Mouse (Mus musculus) liver (tissue): ENCODE measurements around the gene Crtam.

Experiments used
- DNase-seq: peaks from one replicate; pipeline ENCODE4 v3.0.0-alpha.2; 2020; ENCODE audit warnings: mixed read lengths

Crtam gene

DNA sequence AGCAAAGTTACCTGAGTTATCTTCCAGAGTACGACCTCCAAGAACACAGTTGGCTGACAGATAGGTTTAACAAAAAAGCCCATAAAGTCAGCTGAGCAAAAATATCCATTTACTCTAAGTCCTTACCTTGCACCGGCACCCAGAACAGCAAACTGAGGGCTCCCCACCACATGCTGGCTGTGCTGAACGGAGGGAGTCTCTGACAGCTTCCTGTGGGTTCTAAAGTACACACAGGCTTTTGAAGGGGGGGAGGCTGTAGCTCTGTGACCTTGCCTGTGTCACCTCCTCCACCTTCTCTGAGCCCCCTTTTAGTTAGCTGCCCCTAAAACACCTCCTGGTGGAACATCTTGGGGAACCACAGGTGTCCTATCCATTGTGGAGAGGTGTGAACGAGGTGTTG is at the start of gene Crtam:
Gene Crtam (minus strand): TSS at position 214 of the 400 bp plus-strand sequence.
- no peak for DNase-seq

DNA sequence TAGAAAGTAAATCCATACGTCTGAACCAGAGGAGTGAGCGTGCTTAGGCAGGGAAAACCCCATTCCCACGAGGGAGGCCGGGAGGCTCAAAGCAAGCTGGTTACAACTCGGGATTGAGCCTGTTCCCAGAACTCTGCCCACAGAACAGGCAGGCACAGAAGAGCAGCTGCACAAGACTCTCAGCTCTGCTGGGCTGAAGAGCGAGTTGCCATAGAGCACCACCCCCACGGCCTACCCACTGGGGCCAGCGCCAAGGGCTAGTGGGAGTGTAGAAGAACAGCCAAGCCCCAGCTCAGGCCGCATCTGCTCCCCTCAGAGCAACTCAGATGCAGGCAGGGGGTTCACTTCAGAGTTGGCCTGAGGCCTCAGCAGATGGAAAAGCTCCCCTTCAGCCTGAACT is 49.7 kb upstream of the Crtam start:
- DNase-seq, result no peak

DNA sequence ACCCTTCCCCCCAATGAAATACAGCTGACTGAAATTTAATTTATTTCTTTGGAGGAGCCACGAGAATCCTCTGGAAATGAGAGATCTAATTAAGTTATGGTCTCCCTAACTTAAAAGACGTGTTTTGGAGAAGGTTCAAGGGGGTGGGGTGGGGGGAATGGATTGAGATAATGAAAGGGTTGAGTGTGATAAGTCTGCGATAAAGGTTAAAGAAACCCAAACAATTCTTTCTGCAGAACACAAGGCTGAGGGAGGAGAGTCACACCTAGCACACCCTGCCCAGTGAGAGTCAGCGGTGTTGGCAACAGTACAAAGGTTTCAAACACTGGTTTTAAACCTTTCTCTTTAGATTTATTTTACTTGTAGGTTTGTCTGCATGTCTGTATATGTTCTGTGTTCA is 49.0 kb upstream of the Crtam start:
- no peak for DNase-seq

DNA sequence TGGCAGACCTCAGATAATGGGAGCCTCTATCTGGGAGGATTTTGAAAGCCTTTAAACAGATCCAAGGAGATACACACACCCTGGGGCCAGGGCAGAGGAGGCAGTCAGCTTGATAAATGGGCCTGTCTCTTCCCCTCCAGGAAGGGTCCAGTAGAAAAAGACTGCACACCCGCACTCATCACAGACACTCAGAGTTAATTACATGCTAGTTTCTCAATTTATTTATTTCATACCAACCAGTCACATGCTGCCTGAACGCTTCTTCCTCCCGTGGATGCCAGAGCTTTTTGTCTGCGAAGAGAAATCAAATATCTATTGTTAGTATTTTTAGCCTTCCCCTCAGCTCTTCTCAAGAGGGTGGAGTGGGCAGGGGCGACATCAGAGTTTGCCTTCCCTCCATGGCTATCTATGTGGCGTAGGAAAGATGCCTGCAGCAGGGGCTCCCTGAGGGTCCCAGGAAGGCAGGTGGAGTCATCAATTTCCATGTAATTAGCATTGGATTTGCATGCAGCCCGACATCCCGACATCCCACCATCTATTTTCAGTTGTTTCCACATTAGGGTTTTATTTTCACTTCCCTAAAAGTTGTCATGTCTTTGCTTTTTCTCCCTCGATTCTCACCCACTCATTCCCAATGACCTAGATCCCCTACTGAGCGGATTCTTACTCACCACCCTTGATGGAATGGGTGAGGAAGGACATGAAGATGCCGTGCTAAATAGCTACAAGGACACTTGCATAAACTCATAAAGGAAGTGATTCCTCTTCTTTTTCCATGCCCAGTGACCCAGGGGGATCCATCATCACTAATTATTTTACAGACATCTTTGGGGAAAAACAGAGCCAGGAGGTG is 46.9 kb upstream of the Crtam start:
- DNase-seq, result no peak

DNA sequence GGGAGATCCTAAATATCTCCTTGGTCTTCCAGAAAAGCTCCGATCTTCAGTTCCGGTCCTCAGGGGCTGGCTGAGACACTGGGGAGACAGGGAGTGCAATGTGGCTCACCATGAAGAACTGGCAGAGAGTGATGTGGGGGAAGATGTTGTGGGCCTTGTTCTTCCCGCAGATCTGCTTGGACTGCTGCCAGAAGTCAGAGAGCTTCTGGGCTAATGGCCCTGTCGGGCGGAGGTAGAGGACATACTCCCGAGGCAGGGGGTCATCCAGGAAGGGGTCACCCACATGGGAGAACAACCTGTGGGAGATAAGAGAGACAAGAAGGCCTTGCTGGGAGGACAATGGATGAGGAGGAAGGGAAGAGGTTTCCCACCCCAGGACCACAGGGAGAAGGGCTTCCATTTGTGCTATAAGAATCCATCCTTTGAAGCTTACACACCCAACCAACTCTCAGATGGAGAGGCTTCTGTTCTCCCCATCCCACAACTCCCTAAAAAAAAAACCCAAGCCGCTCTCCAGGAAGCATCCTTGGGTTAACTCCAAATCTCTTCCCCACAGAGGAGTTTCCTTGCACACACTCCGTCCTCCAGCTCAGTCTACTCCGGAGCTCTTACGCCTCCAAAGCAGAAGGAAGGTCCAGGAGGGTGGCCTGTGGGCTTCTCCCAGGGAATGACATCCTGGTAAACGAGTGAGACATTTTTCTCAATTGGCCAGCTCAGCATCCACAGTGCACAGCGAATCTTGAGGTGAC is 46.1 kb upstream of the Crtam start:
- no peak for DNase-seq

DNA sequence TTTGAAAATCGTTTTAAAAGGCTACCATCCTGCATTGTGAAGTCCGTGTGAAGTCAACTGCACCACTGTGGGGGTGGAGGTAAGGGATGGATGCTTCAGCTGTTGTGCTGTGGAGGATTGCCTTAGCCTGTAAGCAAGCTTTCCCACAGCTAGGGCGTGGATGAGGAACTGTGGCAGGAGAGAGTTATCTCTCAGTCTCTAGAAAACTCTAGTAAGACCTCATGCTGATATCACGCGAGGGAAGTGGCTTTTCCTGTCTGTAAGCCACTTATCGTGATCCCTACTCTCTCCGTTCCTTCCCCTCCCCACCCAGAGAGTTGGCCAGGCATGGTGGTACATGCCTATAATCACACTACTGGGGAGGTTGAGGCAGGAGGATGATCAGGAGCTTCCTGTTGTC is 44.9 kb upstream of the Crtam start:
- DNase-seq, result peak; percentile 45

DNA sequence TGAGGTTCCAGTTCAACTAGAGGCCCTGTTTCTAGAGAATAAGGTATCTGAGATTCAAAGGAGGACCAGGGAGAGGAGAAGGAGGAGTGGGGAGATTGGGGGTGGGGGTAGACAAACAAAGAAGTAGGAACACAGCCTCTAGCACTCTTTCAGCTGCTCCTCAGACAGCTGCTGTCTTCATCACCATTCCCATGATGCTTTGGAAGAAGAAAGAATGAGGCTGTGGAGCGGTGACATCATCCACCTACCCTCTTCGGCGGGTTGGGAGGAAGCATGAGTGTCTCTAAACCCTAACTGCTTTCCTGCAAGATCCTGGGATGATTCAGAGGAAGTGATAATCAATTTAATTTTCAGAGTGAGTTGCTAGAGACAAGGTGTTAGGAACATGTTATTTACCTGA is 44.4 kb upstream of the Crtam start:
- no peak for DNase-seq

DNA sequence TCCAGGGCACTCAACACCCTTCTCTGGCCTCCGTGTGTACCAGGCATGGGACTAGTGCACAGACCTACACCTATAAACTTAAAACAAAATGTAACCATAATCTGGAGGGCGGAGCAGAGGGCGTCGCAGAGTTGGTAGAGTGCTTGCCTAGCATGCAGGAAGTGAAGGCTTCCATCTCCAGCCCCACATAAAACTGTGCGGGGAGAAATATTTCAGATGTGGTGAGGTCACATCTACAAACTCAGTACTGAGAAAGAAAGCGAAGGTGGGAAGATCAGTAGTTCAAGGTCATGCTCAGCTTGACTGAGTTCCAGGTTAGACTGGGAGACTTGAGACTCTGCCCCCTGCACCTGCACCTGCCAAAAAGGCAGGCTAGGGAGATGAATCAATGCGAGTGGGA is 43.8 kb upstream of the Crtam start:
- DNase-seq, result no peak

DNA sequence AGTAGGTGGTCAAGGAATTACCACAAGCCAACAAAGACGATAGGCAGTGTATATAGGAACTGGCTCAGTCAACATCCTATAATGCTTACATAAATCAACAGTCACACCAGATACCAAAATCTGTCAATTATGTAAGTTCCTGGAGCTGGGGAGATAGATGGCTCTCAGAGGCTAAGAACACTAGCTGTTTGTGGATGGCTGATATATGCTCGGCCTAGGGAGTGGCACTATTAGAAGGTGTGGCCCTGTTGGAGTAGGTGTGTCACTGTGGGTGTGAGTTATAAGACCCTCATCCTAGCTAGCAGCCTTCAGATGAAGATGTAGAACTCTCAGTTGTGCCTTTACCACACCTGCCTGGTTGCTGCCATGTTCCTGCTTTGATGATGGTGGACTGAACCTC is 43.2 kb upstream of the Crtam start:
- no peak for DNase-seq

DNA sequence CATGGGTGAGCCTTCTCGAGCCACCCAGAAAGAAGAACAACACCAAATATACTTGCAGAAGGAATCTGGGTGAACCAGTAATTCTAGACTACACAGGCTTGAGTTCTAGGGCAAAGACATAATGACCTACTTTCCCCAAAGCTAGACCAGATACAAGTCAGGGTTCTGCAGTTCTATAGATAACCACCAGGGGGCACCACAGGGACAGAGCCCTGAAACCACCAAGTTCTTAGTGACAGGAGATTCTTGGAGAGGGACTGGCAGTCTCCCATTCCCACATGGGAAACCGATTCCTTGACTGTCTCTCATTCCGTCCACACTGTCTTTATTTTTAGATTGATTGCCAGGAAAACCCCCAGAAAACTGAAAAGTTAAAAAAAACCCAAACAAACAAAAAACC is 40.2 kb upstream of the Crtam start:
- peak; percentile 81 for DNase-seq

DNA sequence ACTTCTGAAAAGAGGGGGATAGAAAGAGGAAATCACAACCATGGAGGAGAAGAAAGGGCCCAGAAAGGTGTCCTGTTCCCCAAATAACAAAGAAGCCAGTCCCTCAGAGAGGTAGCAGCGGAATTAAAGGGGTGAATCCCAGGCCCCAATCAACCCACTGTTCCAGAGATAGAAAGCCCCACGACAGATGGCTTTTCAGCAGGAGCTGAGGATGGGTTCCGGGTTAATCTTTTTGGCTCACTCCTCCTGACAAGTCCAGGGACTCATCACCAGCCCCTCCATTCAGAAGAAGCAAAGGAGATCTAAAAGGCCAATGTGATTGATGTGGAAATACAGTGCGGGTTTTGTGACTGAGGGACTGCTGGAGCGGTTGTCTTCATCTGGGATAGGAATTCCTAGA is 39.2 kb upstream of the Crtam start:
- no peak for DNase-seq

DNA sequence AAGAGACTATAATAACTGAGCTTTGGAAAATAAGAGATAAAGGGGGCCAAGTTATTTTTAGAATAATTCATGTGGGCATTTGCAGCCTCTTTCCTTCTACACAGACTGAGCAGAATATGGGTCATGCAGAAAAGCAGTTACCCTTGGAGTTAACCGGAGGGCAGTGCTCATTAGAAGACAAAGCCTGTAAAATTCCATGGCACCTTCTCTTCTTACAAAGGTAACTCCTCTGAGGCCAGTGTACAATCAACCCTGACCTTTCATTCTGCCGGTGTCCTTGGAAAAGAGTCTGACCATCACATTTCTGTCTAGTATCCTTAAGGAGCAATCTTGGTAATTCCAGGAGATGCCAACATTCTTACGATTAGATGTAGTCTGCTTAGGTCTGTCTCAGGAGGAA is 37.0 kb upstream of the Crtam start:
- DNase-seq, result no peak

DNA sequence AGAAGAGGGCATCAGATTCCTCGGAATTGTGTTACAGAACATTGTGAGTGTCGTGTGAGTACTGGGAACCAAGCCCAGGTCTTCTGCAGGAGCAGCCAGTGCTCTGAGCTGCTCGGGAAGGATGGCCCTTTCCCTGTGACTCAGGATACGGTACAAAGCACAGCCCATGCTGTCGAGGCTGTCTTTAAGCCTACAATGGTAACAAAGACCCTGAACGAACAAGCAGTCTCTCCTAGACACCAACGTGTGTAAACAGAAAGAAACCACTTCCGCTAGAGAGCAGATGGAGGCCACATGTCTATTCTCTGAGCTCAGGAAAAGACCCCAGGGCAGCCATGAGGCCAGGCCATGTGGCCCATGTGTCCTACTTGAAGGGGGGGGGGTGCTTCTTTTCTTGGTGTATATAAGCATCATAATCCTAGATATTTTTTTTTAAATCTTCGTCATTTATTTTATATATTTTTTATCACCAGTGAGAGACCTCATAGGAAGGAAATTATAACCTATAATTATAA is 33.8 kb upstream of the Crtam start:
- DNase-seq, result no peak

DNA sequence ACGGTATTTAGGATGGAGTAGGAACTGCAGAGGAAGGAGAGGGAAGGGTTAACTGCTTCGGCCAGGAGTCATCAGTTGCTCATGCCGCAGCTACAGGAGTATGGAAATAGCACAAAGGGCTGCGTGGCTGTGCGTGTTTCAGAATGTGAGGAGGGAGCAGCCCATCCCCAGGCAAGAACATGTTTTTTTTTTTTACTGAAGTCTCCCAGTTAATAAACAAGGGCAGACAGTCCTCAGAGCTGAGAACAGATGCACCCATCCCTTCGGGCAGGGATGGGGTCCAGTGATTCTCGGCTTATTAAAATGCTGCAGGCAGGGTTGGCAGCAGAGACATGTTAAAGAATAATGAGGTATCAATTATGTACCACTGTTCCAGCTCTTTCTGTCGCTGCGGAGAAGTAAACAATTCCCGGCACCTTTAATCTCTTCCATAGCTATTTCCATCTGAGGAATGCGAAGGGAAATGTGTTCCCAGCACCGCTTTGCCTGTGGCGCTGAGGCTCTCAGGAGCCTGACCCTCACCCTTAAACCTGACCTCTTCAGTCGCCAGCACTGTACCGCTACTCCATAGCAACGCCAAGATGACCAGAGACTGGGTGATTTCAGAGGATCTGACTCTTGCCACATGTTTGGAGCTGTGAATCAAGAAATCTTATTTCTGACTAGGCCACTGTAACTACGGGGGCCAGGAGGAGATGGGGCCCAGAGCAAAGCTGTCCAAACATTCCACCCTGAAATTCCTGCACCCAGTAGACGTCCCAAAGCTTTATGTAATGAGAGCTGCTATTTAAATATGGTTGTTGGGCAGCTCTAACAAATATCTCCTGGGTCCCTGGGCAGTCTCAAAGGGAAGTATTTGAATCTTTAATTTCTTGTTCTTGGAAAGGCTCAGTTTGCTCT is 27.4 kb upstream of the Crtam start:
- DNase-seq, result no peak

DNA sequence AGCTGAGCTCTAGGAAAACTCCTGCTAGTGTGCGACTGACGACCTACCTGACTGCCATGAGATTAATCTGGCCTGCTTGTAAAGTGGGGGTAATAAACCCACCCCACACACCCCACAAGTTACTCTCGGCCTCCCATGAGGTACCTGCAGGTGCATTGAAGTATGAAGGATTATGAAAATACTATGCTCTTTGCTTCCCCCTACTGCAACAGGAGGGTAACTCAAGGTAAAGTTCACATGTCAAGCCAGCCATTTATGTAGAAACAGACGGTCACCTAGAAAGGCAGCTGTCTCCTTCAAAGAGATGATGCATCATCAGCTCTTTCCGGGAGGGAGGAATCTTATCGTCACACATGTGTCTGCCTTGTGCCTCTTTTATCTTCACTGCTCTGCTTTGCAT is 25.4 kb upstream of the Crtam start:
- DNase-seq, result no peak

DNA sequence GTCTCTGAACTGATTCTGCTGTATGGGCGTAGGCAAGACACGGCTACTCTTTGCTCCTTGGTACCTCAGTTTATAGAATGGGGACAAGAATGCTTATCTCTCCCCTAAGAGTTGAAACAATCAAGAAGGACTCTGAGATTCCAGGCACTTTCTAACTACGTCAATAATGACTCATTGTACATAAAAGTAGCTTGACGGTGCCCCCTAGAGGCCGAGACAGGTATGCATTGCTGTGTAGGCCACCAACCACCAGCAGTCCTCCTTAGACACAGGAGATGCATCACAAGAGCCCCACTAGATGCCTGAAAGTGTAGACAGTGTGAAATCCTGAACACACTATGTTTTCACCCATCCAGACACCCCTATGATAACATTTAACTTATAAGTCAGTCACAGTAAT is 24.0 kb upstream of the Crtam start:
- DNase-seq, result peak; percentile 63

DNA sequence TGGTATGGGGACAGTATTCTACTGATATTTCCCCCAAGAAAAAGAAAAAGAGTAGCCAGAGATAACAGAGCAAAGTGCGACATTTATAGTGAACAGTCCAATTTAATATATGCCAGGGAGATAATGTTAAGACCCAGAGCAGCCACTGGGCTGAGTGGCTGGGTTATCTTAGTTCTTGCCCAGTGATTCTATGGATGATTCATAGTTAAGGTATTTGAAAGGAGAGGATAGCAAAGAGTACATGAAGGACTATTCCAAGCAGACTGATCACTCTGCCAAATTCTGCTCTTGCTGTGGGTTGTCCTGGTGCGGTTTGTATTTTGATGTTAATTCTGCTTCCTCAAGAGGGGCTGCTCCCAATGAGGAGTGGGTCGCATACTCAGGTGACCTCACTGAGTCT is 17.3 kb upstream of the Crtam start:
- DNase-seq, result no peak

DNA sequence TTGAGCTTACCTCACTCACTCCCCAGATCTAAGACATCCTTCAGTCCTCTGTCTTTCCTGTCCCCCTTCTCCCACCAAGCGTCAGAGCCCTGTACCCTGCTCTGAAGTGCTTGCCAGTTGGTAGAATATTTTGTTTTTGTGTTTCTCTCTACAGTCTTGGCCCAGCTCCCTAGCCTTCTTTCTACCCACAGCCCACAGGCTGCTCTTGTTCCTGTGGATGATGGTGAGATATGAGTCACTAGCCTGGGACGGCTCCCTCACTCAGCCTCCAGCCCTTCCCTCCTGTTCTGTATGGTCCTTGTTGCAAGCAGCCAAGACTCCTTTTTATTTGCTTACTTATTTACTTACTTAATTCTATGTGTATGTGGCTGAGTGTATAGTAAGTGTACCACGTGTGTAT is 16.1 kb upstream of the Crtam start:
- DNase-seq, result no peak

DNA sequence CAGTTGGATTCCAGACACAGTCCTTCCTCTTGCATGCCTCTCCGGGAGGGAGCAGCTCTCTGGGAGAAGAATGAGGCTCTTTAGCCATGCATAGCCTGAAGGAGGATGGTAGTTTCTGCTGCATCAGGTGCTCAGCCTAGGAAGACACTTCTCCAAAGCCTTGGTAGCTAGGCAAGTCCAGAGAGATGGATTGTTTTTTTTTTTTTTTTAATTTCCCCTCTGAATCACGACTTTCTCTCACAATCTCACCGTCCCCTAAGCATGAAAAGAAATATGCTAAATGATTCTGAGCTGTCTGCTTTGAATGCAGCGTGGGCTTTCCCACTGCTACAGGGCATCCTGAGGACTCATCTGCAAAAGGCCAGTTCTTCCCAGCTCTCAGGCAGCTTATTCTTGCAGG is 10.1 kb upstream of the Crtam start:
- DNase-seq, result no peak

DNA sequence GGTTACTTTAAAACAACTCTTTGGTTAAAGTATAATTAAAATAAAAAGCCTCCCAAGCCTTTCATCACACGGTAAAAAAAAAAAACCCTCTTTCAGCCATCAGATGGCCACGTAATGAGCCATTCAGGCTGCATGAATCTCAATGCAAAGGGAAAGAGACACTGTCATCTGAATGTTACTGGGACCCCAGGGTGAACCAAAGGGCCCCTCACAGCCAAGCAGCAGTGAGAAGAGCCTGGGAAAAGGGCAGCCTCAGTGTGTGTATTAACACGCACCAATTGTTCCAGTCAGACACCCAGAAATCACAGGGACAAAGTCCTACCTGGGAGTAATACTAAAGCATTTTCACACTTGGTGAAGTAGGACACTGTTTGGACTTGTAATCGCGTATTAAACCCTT is 8.0 kb upstream of the Crtam start:
- no peak for DNase-seq

DNA sequence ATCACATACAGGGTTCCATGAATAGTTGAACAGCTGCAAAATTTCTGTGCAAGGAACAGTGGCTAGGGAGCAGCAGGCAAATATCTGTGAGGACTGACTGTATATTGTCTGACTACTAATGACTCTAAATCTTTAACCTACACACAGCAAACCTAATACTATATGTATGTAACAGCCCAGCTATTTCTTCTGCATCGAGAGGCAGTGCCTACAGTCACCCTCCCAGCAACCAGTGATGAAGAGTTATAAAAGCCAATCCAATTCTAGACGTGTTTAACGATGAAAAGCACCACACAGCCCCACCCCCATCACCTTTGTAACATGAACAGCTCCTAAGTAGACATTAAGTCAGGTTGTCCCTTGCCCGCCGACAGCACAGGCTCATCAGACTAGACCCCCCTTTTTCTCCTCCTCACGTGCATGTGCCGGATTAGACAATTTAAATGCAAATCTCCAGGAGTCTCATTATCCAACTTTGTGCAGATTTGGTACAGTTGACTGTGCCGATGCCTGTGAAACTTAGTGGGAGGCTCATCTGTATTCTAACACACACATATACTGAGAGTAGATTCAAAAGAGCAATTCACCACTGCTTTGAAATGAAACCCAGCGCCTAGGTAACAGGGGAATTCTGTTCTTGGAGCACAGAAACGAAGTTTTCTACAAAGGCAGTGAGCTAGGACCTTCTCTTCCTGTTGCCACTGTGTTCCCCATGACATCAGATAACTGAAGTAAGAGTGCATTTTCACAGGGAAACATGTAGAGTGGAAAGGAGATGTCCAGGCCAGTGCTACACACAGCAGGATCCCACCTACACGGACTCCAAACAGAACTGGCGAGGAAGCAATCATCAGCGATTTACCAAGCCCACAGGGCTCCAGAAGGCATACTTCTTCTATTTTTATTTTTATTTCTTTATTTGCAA is 7.3 kb upstream of the Crtam start:
- no peak for DNase-seq

DNA sequence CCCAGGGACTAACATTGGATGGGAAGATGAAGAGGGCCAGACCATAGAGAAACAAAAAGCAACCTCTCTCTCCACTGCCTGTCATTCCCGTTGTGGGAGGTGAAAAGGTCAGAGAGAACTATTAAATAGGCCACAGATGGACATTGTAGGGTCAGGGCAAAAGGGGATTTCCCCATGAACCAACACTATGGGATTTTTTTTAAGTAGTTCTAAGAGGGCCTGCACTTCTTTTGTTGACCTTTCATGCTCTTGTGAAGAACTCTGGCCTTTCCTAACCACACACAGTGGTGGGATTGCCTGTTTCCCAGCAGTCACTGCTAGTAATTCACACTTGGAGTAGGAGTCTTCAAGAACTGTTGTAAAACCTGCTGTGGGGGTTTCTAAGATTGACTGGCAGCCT is 3.4 kb upstream of the Crtam start:
- no peak for DNase-seq
